Mouse (Mus musculus) CD4-positive naive resting alpha-beta T cell, adult 76 days (primary cell): ENCODE measurements around the gene Dcpp3. TPM values are rescaled to one million over a fixed set of nuclear protein-coding genes. Genes with fewer than 3 reads are reported as not detected.

Source experiments
- total RNA-seq: library from RNA; stranded (reverse); gene quantifications from one replicate; pipeline ENCODE4 v1.2.4, GENCODE M21; 2023

The Dcpp3 gene
- total RNA-seq: not detected

DNA sequence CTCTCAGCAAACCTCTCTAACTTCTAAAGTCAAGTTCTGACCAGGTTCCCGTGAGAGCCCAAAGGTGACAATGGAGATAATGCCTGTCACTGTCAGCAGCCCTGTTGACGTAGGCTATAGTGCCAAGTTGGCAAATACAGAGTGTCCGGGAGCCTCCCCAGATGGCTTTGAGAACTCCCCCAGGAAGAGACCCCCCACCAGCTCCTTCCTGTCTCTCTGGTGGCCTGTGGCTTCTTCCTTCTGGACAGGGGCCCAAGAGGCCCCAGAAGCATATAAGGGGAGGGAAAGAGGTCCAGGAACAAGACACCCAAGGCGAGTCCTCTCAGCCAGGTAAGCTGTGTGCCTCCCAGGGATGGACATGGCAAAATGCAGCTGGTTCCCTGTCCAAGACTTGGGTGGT is at the start of gene Dcpp3:
Gene Dcpp3, plus strand, starts transcription at position 301 of the 400 bp plus-strand sequence.

GRCm38 (mm10) chr17:23867756-23868155 is 49.5 kb upstream of the Dcpp3 start, which contains the start of gene Prss21:
TSS of gene Prss21 (plus strand) at chr17:23868056.

GRCm38 (mm10) chr17:23880576-23880975 is 36.7 kb upstream of the Dcpp3 start, which contains the start of the genes Dcpp1 and Dcpp2:
TSS of gene Dcpp1 (plus strand) at chr17:23880876.
TSS of gene Dcpp2 (plus strand) at chr17:23880880.

DNA sequence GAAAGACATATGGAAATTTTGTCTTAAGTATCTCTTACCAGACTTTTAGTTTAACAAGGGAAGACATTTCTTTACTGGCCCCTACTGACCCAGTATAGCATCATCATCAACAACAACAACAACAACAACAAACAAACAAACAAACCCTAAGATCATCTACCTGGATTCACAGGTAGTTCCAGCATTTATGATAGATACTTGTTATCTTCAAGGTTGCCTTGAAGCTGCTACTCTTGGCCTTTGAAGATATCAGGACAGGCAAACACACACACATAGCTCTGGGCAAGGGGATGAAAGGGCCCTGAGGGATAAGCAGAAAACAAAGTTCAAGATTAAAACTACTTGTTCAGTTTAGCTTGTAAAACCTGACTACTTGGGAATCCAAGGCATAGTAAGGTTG is 24.1 kb downstream of the Dcpp3 start, which contains the start of gene Sbp:
Gene Sbp, plus strand, starts transcription at position 301 of the 400 bp plus-strand sequence.

GRCm38 (mm10) chr17:23955174-23955573 is 37.9 kb downstream of the Dcpp3 start, which contains the start of gene Sbpl:
TSS of gene Sbpl (minus strand) at chr17:23955274.

Other genes starting within 250 kb of the Dcpp3 start
- gene Hcfc1r1, start 243.9 kb upstream of the Dcpp3 start, total RNA-seq: 42.8 TPM
- 22.1 TPM for gene Thoc6, start 243.6 kb upstream of the Dcpp3 start, total RNA-seq
- gene Tnfrsf12a, start 240.0 kb upstream of the Dcpp3 start, total RNA-seq: 71.7 TPM
- not detected for gene Cldn6, start 238.2 kb upstream of the Dcpp3 start, total RNA-seq
- not detected for gene Cldn9, start 233.4 kb upstream of the Dcpp3 start, total RNA-seq
- gene 1520401A03Rik, start 194.7 kb upstream of the Dcpp3 start, total RNA-seq: not detected
- 37.1 TPM for gene Pkmyt1, start 191.1 kb upstream of the Dcpp3 start, total RNA-seq
- gene Paqr4, start 176.6 kb upstream of the Dcpp3 start, total RNA-seq: 2.0 TPM
- gene Kremen2, start 171.6 kb upstream of the Dcpp3 start, total RNA-seq: 0.62 TPM
- 18.9 TPM for gene Flywch1, start 145.9 kb upstream of the Dcpp3 start, total RNA-seq
- not detected for gene Flywch2, start 131.4 kb upstream of the Dcpp3 start, total RNA-seq
- gene Srrm2, start 126.9 kb upstream of the Dcpp3 start, total RNA-seq: 1,551 TPM
- 130 TPM for gene Elob, start 88.3 kb upstream of the Dcpp3 start, total RNA-seq
- not detected for gene Prss33, start 81.4 kb upstream of the Dcpp3 start, total RNA-seq
- not detected for gene Prss32, start 73.6 kb upstream of the Dcpp3 start, total RNA-seq
- 0.91 TPM for gene Prss41, start 73.3 kb upstream of the Dcpp3 start, total RNA-seq
- gene Prss21, start 49.4 kb upstream of the Dcpp3 start, total RNA-seq: not detected
- not detected for gene Dcpp1, start 36.6 kb upstream of the Dcpp3 start, total RNA-seq
- not detected for gene Dcpp2, start 36.6 kb upstream of the Dcpp3 start, total RNA-seq
- gene Sbp, start 24.2 kb downstream of the Dcpp3 start, total RNA-seq: not detected
- gene Sbpl, start 37.8 kb downstream of the Dcpp3 start, total RNA-seq: not detected
- 0.50 TPM for gene Prss30, start 63.1 kb downstream of the Dcpp3 start, total RNA-seq
- gene Prss22, start 80.6 kb downstream of the Dcpp3 start, total RNA-seq: not detected
- gene Prss27, start 120.7 kb downstream of the Dcpp3 start, total RNA-seq: not detected
- gene Kctd5, start 156.0 kb downstream of the Dcpp3 start, total RNA-seq: 25.6 TPM
- gene Pdpk1, start 233.5 kb downstream of the Dcpp3 start, total RNA-seq: 77.6 TPM
- 20.2 TPM for gene Amdhd2, start 246.3 kb downstream of the Dcpp3 start, total RNA-seq